Mouse (Mus musculus) CH12.LX (cell line): ENCODE data around the gene Psmd2. TPM values are rescaled to one million over a fixed set of nuclear protein-coding genes. Genes with fewer than 3 reads are reported as not detected.
A peak's percentile ranks its signal among the peaks of the same experiment; 100 is the strongest.

Source experiments
- DNase-seq: peaks from one replicate; pipeline ENCODE4 v3.0.0-alpha.2; 2013; ENCODE audit errors: extremely low read depth
- H3K27ac ChIP-seq: 2 replicates; pipeline ENCODE4 v1.5.1; 2012; ENCODE audit warnings: low read depth, mild to moderate bottlenecking, control low read depth, moderate library complexity; ENCODE audit not compliant: insufficient read depth
- H3K27me3 ChIP-seq: replicated peaks from 2 replicates; pipeline ENCODE3; 2012; ENCODE audit warnings: inconsistent platforms
- H3K36me3 ChIP-seq, 2 experiments: replicated peaks in 1 of 2; 2 replicates each; pipeline versions ENCODE3 to v1.6.1; 2012; ENCODE audit warnings: inconsistent platforms in 1 of 2, low read length in 1 of 2, mild to moderate bottlenecking in 1 of 2, mixed read lengths in 1 of 2, moderate library complexity in 1 of 2; ENCODE audit not compliant: control insufficient read depth in 1 of 2, insufficient read depth in 1 of 2
- H3K4me1 ChIP-seq, 2 experiments: 2 replicates each; pipeline ENCODE4 v1.6.1; 2012; ENCODE audit warnings: inconsistent platforms in 1 of 2, moderate library complexity in 1 of 2; ENCODE audit not compliant: insufficient read depth in 2 of 2, control insufficient read depth in 1 of 2
- H3K4me2 ChIP-seq: 2 replicates; pipeline ENCODE4 v1.6.1; 2012; ENCODE audit warnings: low read depth, mild to moderate bottlenecking, control low read depth; ENCODE audit not compliant: poor library complexity, insufficient read depth, severe bottlenecking
- H3K4me3 ChIP-seq, 3 experiments: fragments of 150-350 bp in 1 of 3; sonication (generic) in 1 of 3; replicated peaks in 1 of 3; 2 replicates each; pipeline versions ENCODE3 to v1.5.1; 2011 to 2012; ENCODE audit warnings: low read depth in 2 of 3, low read length in 2 of 3, mild to moderate bottlenecking in 2 of 3, moderate library complexity in 2 of 3, control low read depth in 1 of 3, improper control_type of control experiment in 1 of 3, inconsistent platforms in 1 of 3, mixed read lengths in 1 of 3; ENCODE audit not compliant: poor library complexity in 1 of 3
- H3K79me2 ChIP-seq: replicated peaks from 2 replicates; pipeline ENCODE4 v1.6.1; 2012; ENCODE audit warnings: mild to moderate bottlenecking, moderate library complexity; ENCODE audit not compliant: control insufficient read depth, poor library complexity, insufficient read depth, severe bottlenecking; ENCODE audit errors: extremely low read depth
- H3K9ac ChIP-seq: 2 replicates; pipeline ENCODE4 v1.6.1; 2012; ENCODE audit warnings: low read depth, mild to moderate bottlenecking, control low read depth, moderate library complexity; ENCODE audit not compliant: insufficient read depth
- H3K9me3 ChIP-seq: replicated peaks from 2 replicates; pipeline ENCODE3; 2012; ENCODE audit warnings: low read length, inconsistent platforms, mixed read lengths
- BHLHE40 ChIP-seq: IDR thresholded peaks from 2 replicates; pipeline ENCODE4 v1.6.1; 2011; ENCODE audit warnings: mild to moderate bottlenecking, low read depth, low read length, improper control_type of control experiment
- CHD1 ChIP-seq: IDR thresholded peaks from 2 replicates; pipeline ENCODE4 v1.6.1; 2012; ENCODE audit warnings: low read depth, low read length, improper control_type of control experiment, inconsistent platforms
- GABPA ChIP-seq: IDR thresholded peaks from 2 replicates; pipeline ENCODE4 v1.6.1; 2012; ENCODE audit warnings: low read depth, low read length, improper control_type of control experiment, inconsistent platforms; ENCODE audit not compliant: insufficient replicate concordance
- HCFC1 ChIP-seq: IDR thresholded peaks from 2 replicates; pipeline ENCODE4 v1.6.1; 2012; ENCODE audit warnings: low read depth, mild to moderate bottlenecking, inconsistent platforms, low read length, improper control_type of control experiment
- MAFK ChIP-seq: IDR thresholded peaks from 2 replicates; pipeline ENCODE4 v1.6.1; 2011; ENCODE audit warnings: low read length, improper control_type of control experiment; ENCODE audit not compliant: insufficient replicate concordance
- MXI1 ChIP-seq: IDR thresholded peaks from 2 replicates; pipeline ENCODE4 v1.6.1; 2011; ENCODE audit warnings: mild to moderate bottlenecking, low read depth, low read length, improper control_type of control experiment
- PAX5 ChIP-seq: IDR thresholded peaks from 2 replicates; pipeline ENCODE4 v1.6.1; 2012; ENCODE audit warnings: low read length, inconsistent platforms, mixed read lengths
- POLR2AphosphoS2 ChIP-seq: IDR thresholded peaks from 2 replicates; pipeline ENCODE4 v1.6.1; 2011; ENCODE audit warnings: low read depth, low read length, improper control_type of control experiment
- RCOR1 ChIP-seq: conservative IDR thresholded peaks from 2 replicates; pipeline ENCODE4 v1.6.1; 2012; ENCODE audit warnings: low read depth, mild to moderate bottlenecking, inconsistent platforms, low read length, improper control_type of control experiment
- SIN3A ChIP-seq: IDR thresholded peaks from 2 replicates; pipeline ENCODE4 v1.6.1; 2012; ENCODE audit warnings: low read length, improper control_type of control experiment, inconsistent platforms
- SMC3 ChIP-seq: IDR thresholded peaks from 2 replicates; pipeline ENCODE4 v1.6.1; 2011; ENCODE audit warnings: low read depth, low read length, improper control_type of control experiment
- TBP ChIP-seq: conservative IDR thresholded peaks from 2 replicates; pipeline ENCODE4 v1.6.1; 2011; ENCODE audit warnings: low read depth, low read length, improper control_type of control experiment
- USF1 ChIP-seq: IDR thresholded peaks from 2 replicates; pipeline ENCODE4 v1.6.1; 2014; ENCODE audit warnings: low read depth, mild to moderate bottlenecking, inconsistent platforms, low read length, improper control_type of control experiment
- ZKSCAN1 ChIP-seq: IDR thresholded peaks from 2 replicates; pipeline ENCODE4 v1.6.1; 2012; ENCODE audit warnings: low read depth, inconsistent platforms, low read length, improper control_type of control experiment, borderline replicate concordance
- ZMIZ1 ChIP-seq: IDR thresholded peaks from 2 replicates; pipeline ENCODE4 v1.6.1; 2012; ENCODE audit warnings: low read depth, mild to moderate bottlenecking, inconsistent platforms, low read length, improper control_type of control experiment
- ZNF384 ChIP-seq: IDR thresholded peaks from 2 replicates; pipeline ENCODE4 v1.6.1; 2012; ENCODE audit warnings: low read depth, low read length, improper control_type of control experiment, inconsistent platforms
- dilution Hi-C: fragments of 300-500 bp; cut with MboI; formaldehyde crosslinking; loops from 2 replicates; pipeline ENCODE4 v1.14.3; 2020; ENCODE audit warnings: low sequenced_read_pairs; ENCODE audit not compliant: extremely low pct_unique_long_range_greater_than_20kb, extremely low pct_ligation_motif_present
- in situ Hi-C: fragments of 300-500 bp; cut with MboI; formaldehyde crosslinking; loops from 3 replicates; pipeline ENCODE4 v1.14.3; 2019; ENCODE audit warnings: low sequenced_read_pairs, low pct_ligation_motif_present, low pct_unique_long_range_greater_than_20kb, mixed read lengths
- polyA plus RNA-seq: library from polyadenylated mRNA; unstranded; fragments of >175 nt; gene quantifications from 2 replicates; pipeline ENCODE4 v1.2.1, GENCODE M21; 2012; ENCODE audit warnings: low read depth; ENCODE audit not compliant: insufficient read length
- total RNA-seq, 2 experiments: library from RNA; depleted of rRNA; stranded (reverse); fragments of 300-350 nt in 1 of 2; fragments of >200 nt in 1 of 2; gene quantifications; 2 replicates each; pipeline ENCODE4 v1.2.3; 2012 to 2014

Gene Psmd2
- total and polyA plus RNA-seq, 3 experiments: 273 to 528 (median 340) TPM

DNA sequence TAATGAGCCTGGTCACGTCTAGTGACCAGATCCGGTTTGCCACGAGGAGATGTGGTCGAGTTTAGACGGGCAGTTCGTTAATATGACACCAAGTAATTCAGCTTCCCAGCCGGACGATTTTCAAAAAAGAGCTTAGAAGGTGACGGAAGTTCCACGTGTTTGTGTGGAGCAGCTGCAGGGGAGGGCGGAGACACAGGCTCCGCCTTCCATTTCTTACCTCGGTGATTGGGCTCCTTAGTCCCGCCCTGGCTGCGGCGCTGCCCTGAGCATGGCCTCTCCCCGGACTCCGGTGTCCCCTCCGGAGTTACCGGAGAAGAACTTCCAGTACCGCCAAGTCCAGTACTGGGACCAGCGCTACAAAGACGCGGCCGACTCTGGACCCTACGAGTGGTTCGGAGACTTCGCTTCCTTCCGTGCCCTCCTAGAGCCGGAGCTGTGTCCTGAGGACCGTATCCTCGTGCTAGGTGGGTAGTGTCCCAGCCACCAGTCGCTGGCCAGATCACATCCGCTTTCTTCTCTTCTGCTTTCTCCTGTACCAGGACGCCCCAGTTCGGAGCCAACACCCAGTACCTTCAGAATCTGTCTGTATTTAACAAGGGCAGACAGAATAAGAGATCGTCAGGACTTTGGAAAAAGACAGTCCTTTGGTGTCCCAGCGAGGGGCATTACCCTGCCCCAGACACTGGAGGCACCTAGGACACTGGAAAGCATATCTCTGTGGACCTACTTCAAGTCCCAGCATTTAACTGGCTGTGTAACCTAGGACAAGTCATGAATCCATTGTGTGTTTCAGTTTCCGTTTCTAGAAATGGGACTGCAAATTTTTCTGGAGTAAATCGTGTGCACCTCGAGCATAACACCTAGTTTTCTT lies 39.9 kb upstream of the Psmd2 start, which contains the start of the genes Eef1akmt4, Gm49333 and Alg3 (continued):
- TF ChIP-seq GABPA (no peak), ZNF384 (no peak), CHD1 (peak; percentile 83; the same call in 1 of the 2 replicates), USF1 (no peak), PAX5 (no peak)

DNA sequence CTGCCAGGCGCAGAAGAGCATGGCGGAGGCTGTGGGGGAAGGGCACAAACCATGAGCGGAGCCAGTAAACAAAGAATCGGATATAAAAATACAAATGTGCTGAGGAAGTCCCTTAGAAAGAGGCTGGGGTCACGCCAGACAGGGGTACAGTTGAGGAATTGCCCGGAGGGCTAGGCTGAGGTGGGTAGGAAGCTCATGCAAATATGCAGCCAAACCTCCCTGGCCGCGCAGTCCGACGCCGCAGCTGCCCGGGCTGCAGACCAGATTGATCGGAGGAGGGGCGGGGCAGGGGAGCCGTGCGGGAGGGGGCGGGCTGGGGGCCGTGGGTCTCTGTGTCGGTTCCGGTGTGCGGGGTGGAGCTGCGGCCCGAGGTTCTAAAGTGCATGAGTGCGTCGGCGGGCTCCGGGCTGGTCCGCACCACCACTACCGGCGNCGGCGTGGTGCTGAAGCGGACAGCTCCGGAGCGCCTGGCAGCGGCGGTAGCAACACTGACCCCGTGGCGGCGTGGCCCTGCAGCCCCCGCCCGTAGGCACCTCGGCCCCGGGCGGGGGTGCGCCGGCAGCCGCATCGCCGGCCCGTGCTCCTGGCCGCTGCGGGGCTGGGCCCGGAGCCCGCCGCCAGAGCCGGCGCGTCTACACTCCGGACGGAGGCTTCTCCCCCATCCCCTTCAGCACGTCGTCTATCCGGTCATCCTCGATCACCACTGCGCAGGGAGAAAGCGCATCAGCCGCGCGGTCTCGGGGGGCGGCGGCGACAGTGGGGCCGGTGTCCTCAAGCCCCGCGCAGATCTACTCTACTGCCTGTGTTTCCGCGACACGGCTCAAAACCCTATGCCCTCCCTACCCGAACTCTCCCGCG lies 31.7 kb upstream of the Psmd2 start:
- H3K9me3 ChIP-seq: peaks cover 17% of the 10 kb centered on the region
- H3K4me1 ChIP-seq: peaks cover 4 to 27% of the 10 kb centered on the region in 2 experiments; a peak in 3 of 4 replicates
- TF ChIP-seq ZKSCAN1 (no peak), MXI1 (peak; percentile 92), SMC3 (no peak), BHLHE40 (no peak), ZMIZ1 (0 out of 2 replicates have a peak, but pooled peaks have one; percentile 9), HCFC1 (no peak), SIN3A (peak; percentile 69; the same call in 1 of the 2 replicates)
- peak overlapping the region; percentile 72 for H3K4me2 ChIP-seq
- no peaks in the 10 kb centered on the region for H3K27me3 ChIP-seq
- no peaks in the 10 kb centered on the region for H3K79me2 ChIP-seq
- in situ Hi-C loops: loop anchor here (5.0 to 10.0 kb wide), 2 partner anchors 112 to 325 kb away; no protein-coding TSS in a partner anchor
- H3K36me3 ChIP-seq: peaks cover 2 to 54% of the 10 kb centered on the region in 2 experiments
- no peak overlapping the region for H3K9ac ChIP-seq
- dilution Hi-C loops: no loop called here
- no peak overlapping the region for H3K27ac ChIP-seq
- DNase-seq: no peak
- peak overlapping the region in 1 of 3 experiments; percentile 80 for H3K4me3 ChIP-seq

DNA sequence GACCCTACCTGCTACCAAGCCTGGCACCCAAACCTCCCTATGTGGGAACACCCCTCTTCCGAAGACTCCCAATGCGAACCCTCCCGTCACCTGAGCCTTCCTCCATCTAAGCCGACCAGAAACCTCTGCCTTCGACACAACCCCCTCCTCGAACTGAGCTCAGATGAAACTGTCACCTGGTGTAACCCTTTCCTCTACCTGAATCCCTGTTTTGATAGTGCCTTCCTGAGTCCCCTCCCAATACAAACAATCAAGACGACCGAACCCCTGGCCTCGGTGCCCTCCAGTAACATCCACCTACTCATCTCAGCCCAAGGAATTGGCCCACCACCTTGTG lies 31.1 kb upstream of the Psmd2 start:
- DNase-seq: no peak
- Histone ChIP-seq H3K9ac (no peak overlapping the region; the same call in 1 of the 2 replicates), H3K4me3 (peak overlapping the region in 2 of 3 experiments; percentile 62 to 80)

More for the DNA sequence above, 31.1 kb upstream of the Psmd2 start:
- H3K9me3 ChIP-seq: peaks cover 17% of the 10 kb centered on the region
- H3K27me3 ChIP-seq: no peaks in the 10 kb centered on the region
- peak overlapping the region; percentile 72 for H3K4me2 ChIP-seq
- TF ChIP-seq USF1 (no peak), BHLHE40 (no peak), MAFK (no peak), POLR2AphosphoS2 (no peak; the same call in 1 of the 2 replicates), RCOR1 (no peak), TBP (no peak)
- peaks cover 2 to 52% of the 10 kb centered on the region in 2 experiments for H3K36me3 ChIP-seq
- no peak overlapping the region for H3K27ac ChIP-seq
- in situ Hi-C loops (no loop called here), dilution Hi-C loops (no loop called here)
- peaks cover 4 to 27% of the 10 kb centered on the region in 2 experiments; a peak in 3 of 4 replicates for H3K4me1 ChIP-seq
- no peaks in the 10 kb centered on the region for H3K79me2 ChIP-seq
